Mouse (Mus musculus): Measurements from ENCODE around the gene Usp4.

DNA sequence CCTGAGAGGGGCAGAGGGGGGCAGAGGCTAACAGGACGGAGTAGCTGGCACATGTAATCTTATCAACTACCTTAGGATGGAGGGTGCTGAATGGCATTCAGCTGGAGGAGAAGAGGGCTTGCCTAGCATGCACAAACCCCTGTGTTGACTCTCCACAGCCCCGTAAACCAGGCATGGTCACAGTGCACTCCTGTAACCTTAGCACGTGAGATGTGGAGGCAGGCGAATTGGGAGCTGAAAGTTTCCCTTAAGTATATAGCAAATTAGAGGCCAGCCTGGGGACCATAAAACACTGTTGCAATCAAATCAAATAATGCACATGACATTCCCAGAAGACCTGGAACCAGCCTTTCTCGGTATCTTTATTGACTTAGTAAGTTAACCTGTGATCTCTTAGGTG, 31.1 kb downstream of the Usp4 start:
- no peak for TF ChIP-seq POLR2A (IDR thresholded peaks at IDR 0.05; ENCODE audit: borderline replicate concordance, low read depth, low read length)
- no peak for TF ChIP-seq CTCF (IDR thresholded peaks at IDR 0.05; ENCODE audit: low read depth, low read length)

All from bone marrow macrophage, adult 2 months (primary cell).